Mouse (Mus musculus): ENCODE data around the gene Usp36.

DNA sequence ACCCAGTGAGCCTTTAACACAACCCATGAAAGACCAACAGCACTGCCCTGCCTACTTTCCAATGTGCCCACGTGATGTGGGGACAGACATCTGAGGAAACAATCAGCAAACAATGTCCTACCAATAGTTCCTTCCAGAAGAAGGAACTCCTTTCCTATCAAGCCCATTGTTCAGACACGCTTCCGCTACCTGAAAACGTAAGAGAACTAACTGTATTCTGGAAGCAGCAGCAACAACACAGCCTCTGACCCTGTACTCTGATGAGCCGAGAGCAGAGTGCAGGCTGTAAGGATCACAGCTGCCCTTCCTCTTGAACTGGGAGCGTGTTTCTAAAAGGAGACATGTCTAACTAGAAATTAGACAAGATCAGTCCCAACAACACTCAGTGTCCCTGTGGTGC, 55.5 kb downstream of the Usp36 start:
- TF ChIP-seq POLR2A (IDR thresholded peaks at IDR 0.05; ENCODE audit: control insufficient read depth, low read depth, low read length): no peak
- TF ChIP-seq CTCF (IDR thresholded peaks at IDR 0.05; ENCODE audit: control insufficient read depth, insufficient read depth, insufficient replicate concordance, low read depth, low read length): no peak

Data from testis, adult 2 months (tissue).